Mouse (Mus musculus) layer of hippocampus, adult 18-20 months (tissue): ENCODE results near the gene Cops9. TPM values are rescaled to one million over a fixed set of nuclear protein-coding genes. Genes with fewer than 3 reads are reported as not detected.

ENCODE experiments used
- DNase-seq, 2 experiments: peaks; one replicate each; pipeline ENCODE4 v3.0.0; 2022; ENCODE audit warnings: low spot score in 2 of 2
- total RNA-seq, 2 experiments: library from RNA; stranded (reverse); gene quantifications; 2 replicates each; pipeline ENCODE4 v1.2.3; 2021

Cops9 gene
- total RNA-seq, 2 experiments from 2014 or later, result 321 to 334 TPM

DNA sequence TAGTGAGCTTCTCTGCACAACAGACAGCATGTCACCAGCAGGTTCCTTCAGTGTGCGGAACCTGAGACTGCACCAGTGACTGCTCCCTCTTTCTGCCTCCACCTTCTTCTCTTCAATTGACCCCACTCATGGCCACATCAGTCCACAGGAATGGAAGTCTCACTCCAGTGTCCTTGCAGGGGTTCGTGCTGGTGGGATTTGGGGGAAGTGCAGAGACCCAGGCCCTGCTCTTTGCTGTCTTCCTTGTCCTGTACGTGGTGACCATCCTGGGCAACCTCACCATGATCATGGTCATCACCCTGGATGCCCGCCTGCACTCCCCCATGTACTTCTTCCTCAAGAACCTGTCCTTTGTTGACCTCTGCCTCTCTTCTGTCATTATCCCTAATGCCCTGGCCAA, 34.1 kb downstream of the Cops9 start:
- no peak for DNase-seq

DNA sequence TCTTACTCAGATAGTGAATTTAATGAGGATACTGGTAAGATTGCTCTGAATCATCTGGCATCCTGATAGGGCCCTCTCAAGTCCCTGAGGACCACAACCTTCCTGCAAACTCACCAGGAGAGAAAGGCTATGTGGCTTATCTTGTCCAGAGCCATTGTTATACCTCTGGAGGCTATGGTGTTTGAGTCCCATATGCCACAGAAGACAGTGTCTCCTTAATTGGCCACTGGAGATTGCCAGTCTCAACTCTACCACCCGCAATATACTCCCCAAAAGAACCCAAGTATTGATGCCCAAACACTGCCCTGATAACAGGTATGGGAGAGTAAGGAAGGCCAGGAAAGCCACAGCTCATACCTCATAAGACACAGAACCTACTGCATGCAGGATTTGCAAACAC, 36.3 kb downstream of the Cops9 start, which contains the start of gene Olfr1410:
TSS of gene Olfr1410 (plus strand) at position 301 of the 400 bp plus-strand sequence.
- DNase-seq, result no peak

DNA sequence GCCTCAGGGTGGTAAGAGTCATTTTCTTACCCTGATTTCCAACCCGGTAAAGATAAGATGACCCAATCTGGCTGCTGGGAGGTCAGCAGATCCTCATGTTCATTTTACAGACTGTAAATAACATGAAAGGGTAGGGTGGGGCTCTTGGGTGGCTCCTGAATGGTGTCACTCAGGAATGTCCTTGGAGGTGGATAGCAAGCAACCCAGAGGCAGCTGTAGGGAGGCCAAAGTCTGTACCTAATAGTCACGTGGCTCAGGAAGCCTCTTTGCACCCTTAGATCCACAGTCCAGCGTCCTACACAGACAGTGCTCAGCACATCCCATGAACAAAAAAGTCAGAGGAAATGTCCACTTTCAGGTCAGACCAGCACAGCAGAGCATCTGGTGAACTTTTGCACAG, 45.8 kb downstream of the Cops9 start:
- DNase-seq, result no peak

DNA sequence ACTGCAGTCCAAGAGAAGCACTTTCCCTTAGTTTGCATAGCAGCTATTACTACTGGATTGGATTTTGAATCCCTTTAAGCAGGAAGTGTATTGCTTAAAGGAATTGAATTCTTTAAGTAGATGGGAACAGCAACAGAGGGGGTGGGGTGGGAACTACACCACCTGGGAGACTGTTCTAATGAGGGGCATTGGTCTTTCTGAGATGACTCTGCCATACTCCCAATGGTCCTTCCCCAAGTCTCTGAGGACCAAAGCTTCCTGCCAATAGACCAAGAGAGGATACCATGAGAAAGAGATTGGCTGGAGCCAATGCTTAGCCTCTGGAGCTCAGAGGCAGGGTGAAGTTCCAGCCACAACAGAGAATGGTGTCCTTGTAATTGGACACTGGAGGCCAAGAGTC, 47.7 kb downstream of the Cops9 start, which contains the start of gene Olfr1411:
TSS of gene Olfr1411 (plus strand) at position 301 of the 400 bp plus-strand sequence.
- no peak for DNase-seq

Other genes starting within 250 kb of the Cops9 start
- 100 to 1,000 TPM; 249 to 266 TPM for gene Ndufa10, start 168.1 kb downstream of the Cops9 start, total RNA-seq
- gene Olfr1416, start 156.9 kb downstream of the Cops9 start, total RNA-seq, result not detected
- not detected for gene Olfr1415, start 145.9 kb downstream of the Cops9 start, total RNA-seq
- gene Olfr1414, start 123.3 kb downstream of the Cops9 start, total RNA-seq, result not detected
- not detected for gene Olfr1413, start 70.7 kb downstream of the Cops9 start, total RNA-seq
- not detected for gene Olfr1412, start 56.2 kb downstream of the Cops9 start, total RNA-seq
- not detected for gene Olfr1411, start 47.6 kb downstream of the Cops9 start, total RNA-seq
- gene Olfr1410, start 36.2 kb downstream of the Cops9 start, total RNA-seq, result not detected
- gene Olfr12, start 24.2 kb downstream of the Cops9 start, total RNA-seq, result not detected
- 1 to 10 TPM in 1 of 2 experiments, under 1 TPM in 1; 0.91 to 1.0 TPM for gene Otos, start 6.9 kb upstream of the Cops9 start, total RNA-seq
- 100 to 1,000 TPM; 136 to 139 TPM for gene Gpc1, start 189.7 kb upstream of the Cops9 start, total RNA-seq